25 mouse cellular contexts compared by ENCODE assay signal in genomic region chr19:36559331-36559730, GRCm38 (mm10). TPM values are rescaled to one million over a fixed set of nuclear protein-coding genes. Genes with fewer than 3 reads are reported as not detected.
DNase-seq lines count a peak whose midpoint lies in the region; ATAC-seq and TF ChIP-seq lines count a peak whose summit lies in the region.
"Had no signal": no experiment of that assay in that cellular context is flagged by ENCODE, and none has a peak within 500 bp of the region (broad histone marks: within the 10 kb centered on the region; RNA-seq: fewer than 3 reads in every experiment).

No protein-coding gene starts in this region.

- no peaks in the 10 kb centered on the region for H3K4me1 ChIP-seq in midbrain, embryonic 11.5 days (ENCODE audit: control insufficient read depth, insufficient read depth, low read length)
- 0 out of 2 replicates have a peak, but pooled peaks cover 1% of the 10 kb centered on the region for H3K4me1 ChIP-seq in midbrain, postnatal 0 days (ENCODE audit: insufficient read depth, low read length)
- H3K4me1 ChIP-seq in kidney, embryonic 16.5 days (ENCODE audit: insufficient read depth, low read length) = no peaks in the 10 kb centered on the region
- H3K4me1 ChIP-seq: embryonic facial prominence, embryonic 15.5 days had no signal

- H3K79me2 ChIP-seq in myocyte (ENCODE audit: control insufficient read depth, insufficient read depth) = no peaks in the 10 kb centered on the region

- no peak overlapping the region for H3K4me2 ChIP-seq in midbrain, embryonic 11.5 days
- H3K4me2 ChIP-seq in midbrain, postnatal 0 days (ENCODE audit: low read depth, low read length, poor library complexity, severe bottlenecking) = no peak overlapping the region
- H3K4me2 ChIP-seq in myocyte (ENCODE audit: low read depth) = peak overlapping the region; percentile 18
- H3K4me2 ChIP-seq in kidney, embryonic 16.5 days (replicated peaks; ENCODE audit: low read depth, low read length) = no peak overlapping the region
- H3K4me2 ChIP-seq: embryonic facial prominence, embryonic 12.5 days; embryonic facial prominence, embryonic 15.5 days; forebrain, embryonic 15.5 days; heart, embryonic 13.5 days; hindbrain, embryonic 14.5 days had no signal

- no peaks in the 10 kb centered on the region for H3K36me3 ChIP-seq in midbrain, embryonic 11.5 days (ENCODE audit: control insufficient read depth, insufficient read depth, low read length)
- no peaks in the 10 kb centered on the region for H3K36me3 ChIP-seq in midbrain, postnatal 0 days (ENCODE audit: insufficient read depth, low read length)
- H3K36me3 ChIP-seq in myocyte (ENCODE audit: control insufficient read depth, insufficient read depth) = no peaks in the 10 kb centered on the region
- H3K36me3 ChIP-seq in kidney, embryonic 16.5 days (ENCODE audit: insufficient read depth, low read length) = no peaks in the 10 kb centered on the region
- H3K36me3 ChIP-seq: embryonic facial prominence, embryonic 12.5 days; embryonic facial prominence, embryonic 15.5 days; forebrain, embryonic 15.5 days; heart, embryonic 10.5 days; heart, embryonic 13.5 days had no signal

- TF ChIP-seq CTCF in midbrain, postnatal 0 days (IDR thresholded peaks at IDR 0.05) = no peak

- H3K4me3 ChIP-seq in midbrain, embryonic 11.5 days (ENCODE audit: low read depth, low read length) = no peak overlapping the region
- H3K4me3 ChIP-seq in midbrain, postnatal 0 days (ENCODE audit: low read depth, low read length) = no peak overlapping the region
- H3K4me3 ChIP-seq in myocyte = no peak overlapping the region
- no peak overlapping the region for H3K4me3 ChIP-seq in kidney, embryonic 16.5 days (ENCODE audit: low read length)
- H3K4me3 ChIP-seq: embryonic facial prominence, embryonic 12.5 days; embryonic facial prominence, embryonic 15.5 days; forebrain, embryonic 15.5 days; heart, adult 2 months; heart, embryonic 10.5 days; heart, embryonic 13.5 days had no signal

- 80% methylated on average over 5 of the region's 5 CpGs for WGBS in midbrain, embryonic 11.5 days
- WGBS in midbrain, postnatal 0 days = 76% methylated on average over 5 of the region's 5 CpGs
- 78% methylated on average over 5 of the region's 5 CpGs for WGBS in kidney, embryonic 16.5 days

- no peaks in the 10 kb centered on the region for H3K9me3 ChIP-seq in midbrain, embryonic 11.5 days (ENCODE audit: control insufficient read depth, low read length)
- no peaks in the 10 kb centered on the region for H3K9me3 ChIP-seq in midbrain, postnatal 0 days (ENCODE audit: low read length)
- no peaks in the 10 kb centered on the region for H3K9me3 ChIP-seq in kidney, embryonic 16.5 days (ENCODE audit: low read length)
- H3K9me3 ChIP-seq: embryonic facial prominence, embryonic 12.5 days; embryonic facial prominence, embryonic 15.5 days; forebrain, embryonic 15.5 days; heart, embryonic 10.5 days; heart, embryonic 13.5 days had no signal

- H3K9ac ChIP-seq in midbrain, embryonic 11.5 days (ENCODE audit: low read length) = no peak overlapping the region
- no peak overlapping the region for H3K9ac ChIP-seq in midbrain, postnatal 0 days (replicated peaks; ENCODE audit: low read length, poor library complexity, severe bottlenecking)
- no peak overlapping the region for H3K9ac ChIP-seq in kidney, embryonic 16.5 days (replicated peaks; ENCODE audit: low read length)
- H3K9ac ChIP-seq: embryonic facial prominence, embryonic 12.5 days; embryonic facial prominence, embryonic 15.5 days; forebrain, embryonic 15.5 days; heart, embryonic 13.5 days; hindbrain, embryonic 14.5 days had no signal

- H3K27me3 ChIP-seq in midbrain, embryonic 11.5 days (ENCODE audit: control insufficient read depth, insufficient read depth, low read length) = no peaks in the 10 kb centered on the region
- no peaks in the 10 kb centered on the region for H3K27me3 ChIP-seq in midbrain, postnatal 0 days (ENCODE audit: insufficient read depth, low read length)
- no peaks in the 10 kb centered on the region for H3K27me3 ChIP-seq in myocyte (ENCODE audit: control insufficient read depth, insufficient read depth, insufficient read length)
- H3K27me3 ChIP-seq in kidney, embryonic 16.5 days (ENCODE audit: insufficient read depth, low read length) = peaks cover 3% of the 10 kb centered on the region; the same call in 1 of the 2 replicates
- H3K27me3 ChIP-seq: embryonic facial prominence, embryonic 12.5 days; embryonic facial prominence, embryonic 15.5 days; forebrain, embryonic 15.5 days; heart, embryonic 13.5 days had no signal

- no peak for TF ChIP-seq POLR2A in myocyte (IDR thresholded peaks at IDR 0.05; ENCODE audit: insufficient read length, low read depth)

- no peak for ATAC-seq in midbrain, embryonic 11.5 days (ENCODE audit: low FRiP score)
- no peak for ATAC-seq in midbrain, postnatal 0 days (ENCODE audit: low FRiP score)
- ATAC-seq in granulocyte monocyte progenitor cell, adult 5-6 weeks (replicated peaks; ENCODE audit: poor library complexity, severe bottlenecking) = peak; percentile 40; the same call in 1 of the 2 replicates
- ATAC-seq in kidney, embryonic 16.5 days (ENCODE audit: low FRiP score, low TSS enrichment) = no peak
- no peak for ATAC-seq in CD4-positive, CD25-positive, alpha-beta regulatory T cell, adult 4 months
- ATAC-seq: forebrain, embryonic 15.5 days; hindbrain, postnatal 0 days; inflammation-experienced regulatory T-cells, adult 6 months had no signal

- no peak overlapping the region for H3K27ac ChIP-seq in midbrain, embryonic 11.5 days (ENCODE audit: low read depth, low read length)
- H3K27ac ChIP-seq in midbrain, postnatal 0 days (ENCODE audit: low read depth, low read length) = no peak overlapping the region
- H3K27ac ChIP-seq in kidney, embryonic 16.5 days (ENCODE audit: low read length) = no peak overlapping the region
- H3K27ac ChIP-seq: embryonic facial prominence, embryonic 12.5 days; embryonic facial prominence, embryonic 15.5 days; forebrain, embryonic 15.5 days; heart, adult 2 months; heart, embryonic 10.5 days; heart, embryonic 13.5 days; hindbrain, embryonic 14.5 days; hindbrain, postnatal 0 days had no signal

- peak; percentile 70 for DNase-seq in midbrain, embryonic 11.5 days (ENCODE audit: low spot score, missing footprints)
- DNase-seq in midbrain, postnatal 0 days (ENCODE audit: low spot score) = no peak
- peak; percentile 32 for DNase-seq in NIH3T3 (ENCODE audit: low read depth)
- DNase-seq in adrenal gland, postnatal 4 days (ENCODE audit: low spot score in 2 of 2) = no peak
- DNase-seq: adrenal gland, adult 2 months; adrenal gland, postnatal 14 days; cerebellum, adult 18-20 months; cerebellum, adult 9-10 months; cerebellum, postnatal 14 days; gastrocnemius, postnatal 25 days; heart, adult 2 months; heart, postnatal 14 days; heart, postnatal 4 days had no signal

- no peak overlapping the region for H3ac ChIP-seq in myocyte (ENCODE audit: control insufficient read depth, insufficient read length)

TF ChIP-seq in myocyte, 11 proteins besides CTCF, POLR2A, EP300 and RAD21:
- TF ChIP-seq REST (IDR thresholded peaks at IDR 0.05; ENCODE audit: insufficient read depth, insufficient read length) (no peak), MAX (IDR thresholded peaks at IDR 0.05; ENCODE audit: low read depth) (no peak), MYOG (IDR thresholded peaks at IDR 0.05; ENCODE audit: control insufficient read depth in 1 of 3, insufficient read depth in 1 of 3, insufficient read length in 2 of 3, low read depth in 2 of 3) (no peak), MYOD1 (IDR thresholded peaks at IDR 0.05; ENCODE audit: control insufficient read depth in 1 of 3, insufficient read length in 2 of 3, low read depth in 2 of 3) (no peak), USF1 (IDR thresholded peaks at IDR 0.05; ENCODE audit: low read depth) (no peak), CEBPB (IDR thresholded peaks at IDR 0.05; ENCODE audit: insufficient read depth, poor library complexity, severe bottlenecking) (no peak), E2F4 (IDR thresholded peaks at IDR 0.05; ENCODE audit: insufficient read depth) (no peak)
TF ChIP-seq in myocyte: peak in this region for 0.

RNA-seq across cellular contexts. Expression of gene Hectd2, which starts 4.9 kb away (rescaled TPM):
- 4.2 and 5.8 TPM in 2 replicates for polyA plus RNA-seq in midbrain, embryonic 11.5 days (2014; fragmentation: Nextera tagmentation; extraction: Ambion mirVana)
- 31.2 and 31.7 TPM in 2 replicates for total RNA-seq in midbrain, postnatal 0 days (2014; rRNA removed)
- polyA plus RNA-seq in midbrain, postnatal 0 days (2015; fragmentation: Nextera tagmentation; extraction: Ambion mirVana) = 6.1 and 8.1 TPM in 2 replicates
- 3.0 and 4.5 TPM in 2 replicates for total RNA-seq in granulocyte monocyte progenitor cell, adult 5-6 weeks (2014; fragmentation: Nextera tagmentation)
- total RNA-seq in granulocyte monocyte progenitor cell, adult 5-6 weeks (2017) = 2.1 and 2.4 TPM in 2 replicates
- polyA plus RNA-seq in myocyte (2012; fragmentation: generic; extraction: Trizol) = 0.88 TPM
- 1.9 and 2.1 TPM in 2 replicates for polyA plus RNA-seq in kidney, embryonic 16.5 days (2015; fragmentation: Nextera tagmentation; extraction: Ambion mirVana)
- 1 to 10 TPM; 4.5 to 4.8 TPM for total RNA-seq in adrenal gland, postnatal 4 days (2021)
- polyA plus RNA-seq in CD4-positive, CD25-positive, alpha-beta regulatory T cell, adult 4 months (2017; shearing (Covaris generic)) = 1 to 10 TPM; 1.2 to 1.5 TPM

Comparison
In these comparisons a context has a peak if more than half of its experiments do, and no peak if none do; other contexts are left out.
1. DNase-seq: peak in midbrain, embryonic 11.5 days (single experiment) and NIH3T3 (single experiment); none in midbrain, postnatal 0 days (single experiment) and adrenal gland, postnatal 4 days (0 of 2).